Mouse (Mus musculus) urinary bladder, postnatal 0 days (tissue): ENCODE data around the gene Brinp2. TPM values are rescaled to one million over a fixed set of nuclear protein-coding genes. Genes with fewer than 3 reads are reported as not detected.

Experiments used
- polyA plus RNA-seq: library from polyadenylated mRNA; unstranded; fragments of >200 nt; fragmentation: Nextera tagmentation; extraction: Ambion mirVana; gene quantifications from 2 replicates; pipeline ENCODE4 v1.2.1, GENCODE M21; 2015

Brinp2 gene
- 0.43 and 0.67 TPM in 2 replicates for polyA plus RNA-seq

GRCm38 (mm10) chr1:158356051-158356461 lies at the start of gene Brinp2:
Gene Brinp2, minus strand, starts transcription at chr1:158356326.

GRCm38 (mm10) chr1:158361964-158362291 lies 5.8 kb upstream of the Brinp2 start, which contains the start of gene Astn1:
Gene Astn1, plus strand, starts transcription at chr1:158362273.

Other genes with a start within 250 kb of the Brinp2 start
- 0.54 and 0.99 TPM in 2 replicates for gene Astn1, start 5.9 kb upstream of the Brinp2 start, polyA plus RNA-seq